Mouse (Mus musculus) heart, embryonic 15.5 days (tissue): ENCODE data around the gene Ezh2. TPM values are rescaled to one million over a fixed set of nuclear protein-coding genes. Genes with fewer than 3 reads are reported as not detected.
A peak's percentile ranks its signal among the peaks of the same experiment; 100 is the strongest.

ENCODE experiments used
- ATAC-seq: fragments of 200-750 bp; cut with Nextera tagmentation; replicated peaks from 2 replicates; pipeline ENCODE4 v1.8.0; 2017; ENCODE audit warnings: low read depth, moderate TSS enrichment; ENCODE audit not compliant: insufficient number of reproducible peaks, insufficient read depth, low FRiP score
- H3K27ac ChIP-seq: fragments of 300-500 bp; sonication (generic); 2 replicates; pipeline ENCODE4 v1.5.1; 2015; ENCODE audit warnings: mild to moderate bottlenecking, inconsistent platforms
- H3K27me3 ChIP-seq: fragments of 300-500 bp; sonication (generic); 2 replicates; pipeline ENCODE4 v1.6.1; 2015; ENCODE audit warnings: inconsistent platforms
- H3K36me3 ChIP-seq: fragments of 300-500 bp; sonication (generic); 2 replicates; pipeline ENCODE4 v1.6.1; 2015; ENCODE audit warnings: mild to moderate bottlenecking, inconsistent platforms
- H3K4me1 ChIP-seq: fragments of 300-500 bp; sonication (generic); replicated peaks from 2 replicates; pipeline ENCODE4 v1.6.1; 2015; ENCODE audit warnings: inconsistent platforms
- H3K4me2 ChIP-seq: fragments of 300-500 bp; sonication (generic); 2 replicates; pipeline ENCODE4 v1.6.1; 2015; ENCODE audit warnings: inconsistent platforms, mild to moderate bottlenecking, moderate library complexity
- H3K4me3 ChIP-seq: fragments of 300-500 bp; sonication (generic); 2 replicates; pipeline ENCODE4 v1.5.1; 2015; ENCODE audit warnings: mild to moderate bottlenecking, inconsistent platforms
- H3K9ac ChIP-seq: fragments of 300-500 bp; sonication (generic); 2 replicates; pipeline ENCODE4 v1.6.1; 2015; ENCODE audit warnings: mild to moderate bottlenecking, inconsistent platforms
- H3K9me3 ChIP-seq: fragments of 300-500 bp; sonication (generic); replicated peaks from 2 replicates; pipeline ENCODE4 v1.6.1; 2016; ENCODE audit warnings: inconsistent platforms
- WGBS: fragments of 180-500 bp; shearing (Covaris S2); methylation state at CpG from one replicate; pipeline ENCODE4 v1.1.7; 2015; ENCODE audit warnings: mixed read lengths; 5-methylcytosine and 5-hydroxymethylcytosine counted together
- polyA plus RNA-seq: library from polyadenylated mRNA; unstranded; fragments of >200 nt; fragmentation: Nextera tagmentation; extraction: Ambion mirVana; gene quantifications from 2 replicates; pipeline ENCODE4 v1.2.1, GENCODE M21; 2015

The Ezh2 gene
- polyA plus RNA-seq, 1 experiment from 2014 or later, result 49.7 TPM

DNA sequence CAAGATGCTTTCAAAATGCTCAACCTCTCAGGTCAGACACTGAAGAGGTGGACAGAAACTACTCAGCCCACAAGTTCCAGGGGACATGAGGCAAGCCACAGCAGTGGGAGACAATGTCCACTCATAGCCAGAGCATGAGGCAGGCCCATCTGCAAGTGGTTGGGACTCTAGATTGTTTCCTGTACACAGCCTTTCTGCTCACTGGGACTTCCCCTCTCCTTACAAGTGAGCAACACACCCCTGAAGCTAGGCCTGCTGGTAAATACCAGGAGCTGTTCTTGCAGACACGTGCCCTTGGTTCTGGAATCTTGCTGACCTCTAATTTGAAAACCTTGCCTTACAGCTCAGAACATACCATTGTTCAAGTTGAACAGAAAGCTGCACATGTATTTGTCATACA lies 62.6 kb downstream of the Ezh2 start:
- Histone ChIP-seq H3K27ac (no peak overlapping the region; the same call in 1 of the 2 replicates), H3K27me3 (no peaks in the 10 kb centered on the region), H3K4me1 (no peaks in the 10 kb centered on the region), H3K36me3 (peaks cover 55% of the 10 kb centered on the region), H3K9ac (no peak overlapping the region), H3K4me2 (no peak overlapping the region), H3K9me3 (no peaks in the 10 kb centered on the region), H3K4me3 (no peak overlapping the region)
- WGBS, result 31% methylated on average over 1 of the region's 1 CpGs
- ATAC-seq, result peak; percentile 39; the same call in 1 of the 2 replicates

- Histone ChIP-seq H3K27me3 (no peaks in the 10 kb centered on the region), H3K4me1 (no peaks in the 10 kb centered on the region), H3K36me3 (peaks cover 80% of the 10 kb centered on the region), H3K4me3 (no peak overlapping the region), H3K9me3 (no peaks in the 10 kb centered on the region), H3K4me2 (no peak overlapping the region), H3K9ac (no peak overlapping the region), H3K27ac (no peak overlapping the region)
- 66% methylated on average over 1 of the region's 1 CpGs for WGBS
- no peak for ATAC-seq
Observed at GRCm38 (mm10) chr6:47527655-47528054, 67.5 kb downstream of the Ezh2 start.

DNA sequence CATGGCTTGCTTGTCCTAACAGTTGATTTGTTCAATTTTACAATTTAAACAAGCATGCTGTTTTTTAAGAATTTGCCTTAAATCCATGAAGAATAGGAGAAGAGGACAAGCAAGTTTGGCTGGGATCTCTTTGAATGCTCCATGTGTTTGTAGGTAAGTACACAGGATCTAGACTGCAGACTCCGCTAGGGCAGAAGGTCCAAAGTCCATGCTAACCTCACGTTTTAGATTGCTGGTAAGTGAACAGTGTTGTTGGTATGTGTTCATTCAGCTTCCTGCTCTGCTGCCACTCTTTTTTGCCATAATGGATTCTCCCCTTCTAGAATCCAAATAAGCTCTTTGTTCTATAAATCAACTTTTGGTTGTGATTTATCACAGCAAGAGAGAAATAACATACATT lies 68.0 kb downstream of the Ezh2 start:
- 77% methylated on average over 2 of the region's 2 CpGs for WGBS

GRCm38 (mm10) chr6:47526446-47526845 lies 68.7 kb downstream of the Ezh2 start:
- WGBS, result 73% methylated on average over 4 of the region's 4 CpGs
- H3K4me1 ChIP-seq, result no peaks in the 10 kb centered on the region
- H3K9ac ChIP-seq, result no peak overlapping the region
- H3K27ac ChIP-seq, result no peak overlapping the region
- no peak for ATAC-seq
- no peaks in the 10 kb centered on the region for H3K27me3 ChIP-seq
- no peak overlapping the region for H3K4me3 ChIP-seq
- no peak overlapping the region for H3K4me2 ChIP-seq
- no peaks in the 10 kb centered on the region for H3K9me3 ChIP-seq
- H3K36me3 ChIP-seq, result peaks cover 74% of the 10 kb centered on the region

More for the DNA sequence above, 68.0 kb downstream of the Ezh2 start:
- Histone ChIP-seq H3K36me3 (peaks cover 77% of the 10 kb centered on the region), H3K4me2 (no peak overlapping the region), H3K27me3 (no peaks in the 10 kb centered on the region), H3K27ac (no peak overlapping the region), H3K9me3 (no peaks in the 10 kb centered on the region), H3K9ac (no peak overlapping the region), H3K4me1 (no peaks in the 10 kb centered on the region), H3K4me3 (no peak overlapping the region)
- ATAC-seq, result no peak

- Histone ChIP-seq H3K4me1 (no peaks in the 10 kb centered on the region), H3K27ac (no peak overlapping the region), H3K4me3 (no peak overlapping the region), H3K4me2 (no peak overlapping the region), H3K27me3 (no peaks in the 10 kb centered on the region), H3K9me3 (no peaks in the 10 kb centered on the region), H3K36me3 (peaks cover 73% of the 10 kb centered on the region), H3K9ac (no peak overlapping the region)
- 74% methylated on average over 2 of the region's 2 CpGs for WGBS
- ATAC-seq, result no peak
Observed at GRCm38 (mm10) chr6:47525041-47525440, 70.1 kb downstream of the Ezh2 start.

GRCm38 (mm10) chr6:47522431-47522830 lies 72.7 kb downstream of the Ezh2 start:
- Histone ChIP-seq H3K4me2 (no peak overlapping the region), H3K36me3 (peaks cover 82% of the 10 kb centered on the region), H3K9me3 (no peaks in the 10 kb centered on the region), H3K9ac (no peak overlapping the region), H3K4me3 (no peak overlapping the region), H3K27me3 (no peaks in the 10 kb centered on the region), H3K27ac (no peak overlapping the region), H3K4me1 (no peaks in the 10 kb centered on the region)
- WGBS, result 92% methylated on average over 3 of the region's 3 CpGs
- ATAC-seq, result no peak

DNA sequence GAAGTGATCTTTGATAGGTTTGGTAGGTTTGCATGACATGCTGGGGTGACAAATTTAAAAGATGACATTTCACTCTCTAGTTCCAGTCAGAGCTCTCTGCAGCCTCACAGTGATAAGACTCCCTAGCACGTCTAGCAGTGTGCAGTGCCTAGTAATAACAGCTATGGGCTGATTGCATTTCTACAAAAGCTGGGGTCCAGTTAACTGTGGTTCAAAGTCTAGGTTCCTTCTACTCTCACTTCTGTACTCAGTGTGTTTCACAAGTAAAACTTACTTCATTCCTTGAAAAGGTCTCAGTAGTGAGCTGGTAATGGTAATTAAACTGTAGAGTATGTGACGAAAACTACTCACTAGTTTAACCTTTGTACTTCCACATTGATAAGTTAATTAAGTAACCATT lies 75.1 kb downstream of the Ezh2 start:
- no peak overlapping the region for H3K27ac ChIP-seq
- H3K36me3 ChIP-seq, result peaks cover 83% of the 10 kb centered on the region
- no peak overlapping the region for H3K4me3 ChIP-seq
- no peaks in the 10 kb centered on the region for H3K9me3 ChIP-seq
- no peaks in the 10 kb centered on the region for H3K27me3 ChIP-seq
- no peak overlapping the region for H3K9ac ChIP-seq
- 72% methylated on average over 2 of the region's 2 CpGs for WGBS
- H3K4me1 ChIP-seq, result no peaks in the 10 kb centered on the region
- no peak overlapping the region for H3K4me2 ChIP-seq
- no peak for ATAC-seq

DNA sequence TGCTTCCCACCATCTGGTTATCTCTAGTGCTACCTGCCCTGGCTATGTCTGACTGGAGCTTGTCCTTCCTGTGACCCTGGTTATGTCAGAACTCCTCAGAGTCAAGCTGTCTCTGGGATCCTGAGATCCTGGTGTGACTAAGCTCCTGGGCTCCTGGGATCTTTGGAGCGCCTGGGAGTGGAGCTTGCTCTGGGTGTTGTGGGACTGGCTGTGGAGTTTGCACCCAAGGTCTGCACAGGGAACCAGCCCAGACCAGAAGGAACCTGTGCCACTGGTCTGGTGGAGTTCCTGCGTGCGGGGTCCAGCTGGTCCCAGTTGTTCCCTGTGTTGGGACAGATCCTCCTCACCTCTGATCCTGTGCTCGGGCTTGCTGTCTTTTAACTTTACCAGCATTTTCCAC lies 100.6 kb downstream of the Ezh2 start:
- Histone ChIP-seq H3K4me3 (no peak overlapping the region), H3K36me3 (no peaks in the 10 kb centered on the region), H3K4me2 (no peak overlapping the region), H3K27me3 (no peaks in the 10 kb centered on the region), H3K4me1 (0 out of 2 replicates have a peak, but pooled peaks cover 3% of the 10 kb centered on the region), H3K9me3 (no peaks in the 10 kb centered on the region), H3K9ac (no peak overlapping the region), H3K27ac (no peak overlapping the region)
- 78% methylated on average over 4 of the region's 4 CpGs for WGBS
- ATAC-seq, result no peak

DNA sequence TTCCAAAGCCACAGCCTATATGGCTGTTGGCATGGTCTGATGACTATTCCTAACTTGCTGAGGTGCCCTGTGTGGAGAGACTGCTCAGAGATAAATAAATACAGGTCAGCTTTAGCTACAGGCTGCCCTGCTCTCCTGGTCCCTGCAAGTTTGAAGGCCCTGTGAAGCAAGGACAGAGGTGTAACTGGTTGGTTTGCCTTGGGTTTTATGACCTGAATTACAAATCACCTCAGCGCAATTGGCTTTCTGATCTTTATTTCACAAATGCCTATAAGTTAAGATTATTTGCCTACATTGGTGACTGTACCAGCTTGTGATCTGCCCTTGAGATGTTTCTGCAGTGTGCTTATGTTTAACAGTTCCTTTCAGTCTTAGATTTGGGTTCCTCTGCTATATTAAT lies 113.1 kb downstream of the Ezh2 start:
- Histone ChIP-seq H3K27ac (no peak overlapping the region), H3K36me3 (peaks cover 5% of the 10 kb centered on the region; the same call in 1 of the 2 replicates), H3K4me1 (peaks cover 2% of the 10 kb centered on the region; the same call in 1 of the 2 replicates), H3K9ac (no peak overlapping the region), H3K9me3 (no peaks in the 10 kb centered on the region), H3K4me3 (no peak overlapping the region), H3K27me3 (no peaks in the 10 kb centered on the region), H3K4me2 (no peak overlapping the region)
- 92% methylated on average over 1 of the region's 1 CpGs for WGBS
- ATAC-seq, result no peak

Other genes starting within 250 kb of the Ezh2 start
- gene Cul1, start 141.9 kb downstream of the Ezh2 start, polyA plus RNA-seq, result 83.5 and 95.3 TPM in 2 replicates
- gene Pdia4, start 218.1 kb upstream of the Ezh2 start, polyA plus RNA-seq, result 131 and 161 TPM in 2 replicates
- 1.1 and 1.8 TPM in 2 replicates for gene Zfp786, start 235.5 kb upstream of the Ezh2 start, polyA plus RNA-seq
- 4.0 and 5.8 TPM in 2 replicates for gene Zfp398, start 240.3 kb upstream of the Ezh2 start, polyA plus RNA-seq